Mouse (Mus musculus): ENCODE results near the gene Spindoc. TPM values are rescaled to one million over a fixed set of nuclear protein-coding genes. Genes with fewer than 3 reads are reported as not detected.

The Spindoc gene
- polyA plus RNA-seq, 1 experiment from 2014 or later = 35.5 TPM

DNA sequence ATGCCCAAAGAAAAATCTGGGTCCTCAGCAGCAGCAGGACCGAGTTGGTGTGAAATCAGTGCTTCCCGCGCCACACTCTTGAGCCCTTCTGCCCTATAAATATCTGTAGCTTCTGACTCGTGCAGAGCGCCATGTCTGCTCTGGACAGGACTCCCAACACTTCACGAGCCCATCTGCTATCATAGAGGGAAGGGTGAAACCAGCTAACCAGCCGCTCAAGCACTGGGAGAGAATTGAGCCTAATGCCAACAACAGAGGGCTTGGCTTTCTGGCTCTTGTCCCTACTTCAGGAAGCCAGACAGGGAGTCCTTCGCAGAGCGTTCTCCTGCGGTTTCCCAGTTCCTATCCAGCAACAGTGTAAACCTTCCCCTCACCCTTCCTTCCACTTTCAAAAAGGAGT, 71.5 kb downstream of the Spindoc start:
- Histone ChIP-seq H3K4me3 (0 out of 2 replicates have a peak overlapping the region, but pooled peaks have one; percentile 13), H3K9me3 (no peaks in the 10 kb centered on the region), H3K4me1 (peaks cover 67% of the 10 kb centered on the region), H3K27me3 (ENCODE audit: insufficient read depth, poor library complexity, severe bottlenecking) (no peaks in the 10 kb centered on the region), H3K36me3 (no peaks in the 10 kb centered on the region), H3K27ac (peak overlapping the region; percentile 87)
- DNase-seq (ENCODE audit: low spot score) = no peak
- 13% methylated on average over 10 of the region's 10 CpGs for WGBS

DNA sequence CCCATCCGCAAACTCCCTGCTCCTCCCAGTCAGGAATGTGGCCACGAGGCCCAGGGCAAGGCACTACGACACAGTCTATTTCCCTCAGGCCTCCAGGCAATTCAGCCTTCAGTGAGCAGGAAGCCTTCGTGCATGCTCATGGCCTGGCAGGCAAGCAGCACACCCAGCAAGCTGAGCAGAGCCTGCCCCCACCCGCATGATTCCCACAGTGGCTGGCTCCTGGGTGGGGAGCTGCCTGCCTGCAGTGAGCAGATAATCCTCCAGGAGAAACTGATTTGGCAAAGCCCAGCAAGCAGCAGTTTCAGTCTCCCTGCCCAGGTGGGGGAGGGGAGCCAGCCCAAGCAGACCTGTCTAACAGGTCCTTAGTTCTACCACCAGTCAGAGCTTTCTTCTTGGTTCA, 72.1 kb downstream of the Spindoc start:
- Histone ChIP-seq H3K27ac (peak overlapping the region; percentile 87), H3K9me3 (no peaks in the 10 kb centered on the region), H3K4me1 (peaks cover 73% of the 10 kb centered on the region), H3K27me3 (ENCODE audit: insufficient read depth, poor library complexity, severe bottlenecking) (no peaks in the 10 kb centered on the region), H3K36me3 (no peaks in the 10 kb centered on the region), H3K4me3 (peak overlapping the region; percentile 18)
- peak; percentile 89 for DNase-seq (ENCODE audit: low spot score)
- whole genome bisulfite sequencing = 5% methylated on average over 5 of the region's 5 CpGs

DNA sequence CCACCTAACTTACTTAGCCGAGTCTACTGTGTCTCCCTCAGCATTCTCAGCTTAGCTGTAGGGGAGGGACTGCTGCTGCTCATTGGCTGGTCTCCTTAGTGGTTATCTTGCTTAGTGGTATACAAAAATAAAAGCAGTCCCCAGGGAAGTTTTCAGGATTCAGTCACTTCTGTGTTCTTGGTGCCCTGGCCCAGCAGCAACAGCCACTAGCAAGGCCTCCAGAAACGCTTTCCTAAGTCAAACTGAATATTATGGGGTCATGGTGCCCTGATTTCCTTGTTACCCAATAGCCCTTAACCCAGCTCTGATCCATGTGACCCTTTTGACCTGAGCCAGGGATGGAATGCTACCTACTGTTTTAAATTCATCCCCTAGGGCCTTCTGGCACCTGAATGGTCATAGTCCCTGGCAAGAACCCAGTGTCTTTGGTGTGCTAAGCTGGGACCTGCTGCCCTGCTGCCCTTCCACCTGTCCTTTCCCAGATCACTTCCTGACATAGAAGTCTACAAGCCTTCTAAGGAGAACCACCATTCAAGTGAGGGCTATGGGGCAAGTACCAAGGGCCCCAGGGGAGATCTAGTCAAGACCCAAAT, 73.0 kb downstream of the Spindoc start:
- 42% methylated on average over 2 of the region's 2 CpGs for WGBS
- DNase-seq (ENCODE audit: low spot score) = no peak
- H3K36me3 ChIP-seq = no peaks in the 10 kb centered on the region
- no peaks in the 10 kb centered on the region for H3K9me3 ChIP-seq
- peak overlapping the region; percentile 87 for H3K27ac ChIP-seq
- H3K4me1 ChIP-seq = peaks cover 76% of the 10 kb centered on the region
- H3K27me3 ChIP-seq (ENCODE audit: insufficient read depth, poor library complexity, severe bottlenecking) = no peaks in the 10 kb centered on the region
- H3K4me3 ChIP-seq = peak overlapping the region; percentile 18; the same call in 1 of the 2 replicates

DNA sequence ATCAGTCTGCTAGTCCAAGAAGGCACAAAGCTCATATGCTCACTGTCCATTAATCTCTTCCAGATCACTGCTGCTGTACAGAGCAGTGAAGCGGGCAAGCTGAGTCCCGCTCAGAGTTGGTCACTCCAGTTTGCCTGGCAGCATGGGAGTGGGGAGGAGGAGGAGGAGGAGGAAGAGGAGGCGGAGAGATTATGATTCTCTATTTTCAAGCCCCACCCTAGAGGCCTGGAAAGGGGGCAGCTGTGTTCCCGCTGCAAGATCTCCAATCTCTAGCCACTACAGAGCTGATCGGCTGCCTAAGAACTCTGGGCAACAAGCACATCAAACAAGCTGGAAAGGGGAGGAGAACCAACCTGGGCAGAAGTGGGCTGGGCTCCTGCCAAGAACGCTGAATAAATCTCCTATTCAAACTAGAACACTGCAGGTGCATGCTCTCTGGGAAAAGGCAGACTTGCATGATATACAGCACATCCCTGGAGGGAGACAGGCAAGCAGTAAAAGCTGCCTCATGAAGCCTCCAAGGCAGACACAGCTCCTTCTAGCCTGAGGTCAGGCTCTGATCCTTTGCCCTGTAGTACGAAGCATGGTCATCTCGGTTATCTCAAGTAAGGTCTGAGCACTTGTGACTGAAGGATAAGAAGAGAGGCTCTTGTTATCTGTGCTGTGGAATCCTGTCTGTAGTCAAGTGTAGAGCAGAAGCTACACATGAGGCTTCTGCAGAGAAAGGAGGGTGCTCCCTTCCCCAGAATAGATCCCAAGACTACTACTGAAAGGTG, 74.6 kb downstream of the Spindoc start:
- Histone ChIP-seq H3K4me3 (peak overlapping the region; percentile 24), H3K4me1 (peaks cover 70% of the 10 kb centered on the region), H3K36me3 (no peaks in the 10 kb centered on the region), H3K27ac (peak overlapping the region; percentile 62), H3K9me3 (no peaks in the 10 kb centered on the region), H3K27me3 (ENCODE audit: insufficient read depth, poor library complexity, severe bottlenecking) (no peaks in the 10 kb centered on the region)
- 34% methylated on average over 8 of the region's 8 CpGs for WGBS
- no peak for DNase-seq (ENCODE audit: low spot score)

DNA sequence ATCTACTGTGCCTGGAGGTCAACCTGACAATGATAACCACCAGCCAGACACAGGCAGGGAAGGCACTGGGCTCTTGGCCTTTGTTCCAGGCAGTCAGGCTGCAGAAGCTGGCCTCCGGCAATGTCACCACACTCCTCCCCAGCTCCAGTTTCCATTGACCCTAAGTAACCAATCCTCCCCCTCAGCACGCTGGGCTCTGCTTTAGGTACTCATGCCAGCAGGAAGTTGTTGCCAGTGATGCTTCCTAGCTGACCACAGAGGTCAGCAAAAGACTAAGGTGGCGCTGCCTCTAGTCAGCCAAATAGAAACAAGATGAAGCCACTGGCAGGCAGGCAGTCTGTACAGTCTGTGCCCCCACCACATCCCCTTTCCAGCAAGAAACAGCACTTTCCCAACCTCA, 75.8 kb downstream of the Spindoc start:
- Histone ChIP-seq H3K4me1 (peaks cover 67% of the 10 kb centered on the region), H3K9me3 (no peaks in the 10 kb centered on the region), H3K27me3 (ENCODE audit: insufficient read depth, poor library complexity, severe bottlenecking) (no peaks in the 10 kb centered on the region), H3K36me3 (no peaks in the 10 kb centered on the region), H3K27ac (peak overlapping the region; percentile 70), H3K4me3 (no peak overlapping the region)
- 55% methylated on average over 3 of the region's 3 CpGs for WGBS
- DNase-seq (ENCODE audit: low spot score) = no peak

DNA sequence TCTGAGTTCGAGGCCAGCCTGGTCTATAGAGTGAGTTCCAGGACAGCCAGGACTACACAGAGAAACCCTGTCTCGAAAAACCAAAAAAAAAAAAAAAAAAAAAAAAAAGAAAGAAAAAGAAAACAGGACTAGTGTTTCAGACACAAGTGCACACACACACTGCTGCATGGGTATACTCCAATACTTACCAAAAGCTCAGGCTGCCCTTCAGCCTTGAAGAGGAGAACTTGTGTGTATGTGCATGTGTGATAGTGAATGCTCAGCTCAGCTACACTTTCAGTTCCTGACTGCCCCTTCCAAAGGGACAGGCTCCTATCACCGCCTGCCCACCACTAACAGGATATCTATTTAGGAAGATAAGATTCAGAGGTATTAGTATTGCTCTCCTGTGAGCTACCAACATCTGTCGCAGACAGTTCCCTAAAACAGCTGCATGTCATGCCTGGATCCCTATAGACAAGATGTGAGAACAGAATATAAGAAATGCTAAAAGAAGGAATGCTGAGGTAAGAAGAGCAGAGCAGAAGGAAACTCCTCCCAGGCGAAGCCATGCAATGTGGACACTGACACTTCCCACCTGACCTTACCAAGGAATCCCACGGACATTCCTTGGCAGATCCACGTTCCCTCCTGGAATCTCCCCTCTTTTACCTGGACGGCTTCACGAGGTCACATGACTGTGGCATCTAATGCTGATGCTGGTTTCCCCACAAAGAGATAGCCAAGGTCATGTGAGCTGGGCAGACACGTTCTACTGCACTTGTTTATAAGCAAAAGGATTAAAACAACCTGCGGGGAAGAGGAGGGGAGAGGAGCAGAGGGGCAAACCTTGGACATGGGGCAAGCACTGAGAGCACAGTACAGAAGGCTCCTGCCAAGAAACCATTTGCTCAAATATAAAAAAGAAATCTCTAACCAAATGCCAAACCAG, 77.1 kb downstream of the Spindoc start:
- no peak overlapping the region for H3K27ac ChIP-seq
- no peak overlapping the region for H3K4me3 ChIP-seq
- H3K9me3 ChIP-seq = no peaks in the 10 kb centered on the region
- WGBS = 45% methylated on average over 10 of the region's 11 CpGs
- H3K36me3 ChIP-seq = no peaks in the 10 kb centered on the region
- peaks cover 58% of the 10 kb centered on the region for H3K4me1 ChIP-seq
- H3K27me3 ChIP-seq (ENCODE audit: insufficient read depth, poor library complexity, severe bottlenecking) = no peaks in the 10 kb centered on the region
- DNase-seq (ENCODE audit: low spot score) = no peak

DNA sequence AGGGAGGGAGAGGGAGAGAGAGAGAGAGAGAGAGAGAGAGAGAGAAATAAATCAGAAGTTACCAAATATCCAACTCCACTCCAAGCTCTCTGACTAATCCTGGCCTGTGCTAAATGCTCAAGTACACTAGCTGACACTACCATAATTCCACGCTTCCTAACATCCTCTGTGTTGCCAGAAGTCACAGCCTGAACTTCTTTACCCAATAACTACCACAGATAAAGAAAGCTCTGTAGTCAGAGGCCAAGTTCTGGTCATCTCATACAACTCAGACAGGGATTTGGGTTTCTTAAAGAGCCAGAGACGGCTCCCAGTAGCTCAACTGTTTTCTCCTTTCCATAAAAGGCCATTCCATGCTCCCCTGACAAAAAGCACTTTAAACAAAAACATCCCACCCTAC, 78.0 kb downstream of the Spindoc start:
- Histone ChIP-seq H3K27me3 (ENCODE audit: insufficient read depth, poor library complexity, severe bottlenecking) (no peaks in the 10 kb centered on the region), H3K9me3 (no peaks in the 10 kb centered on the region), H3K36me3 (0 out of 2 replicates have a peak, but pooled peaks cover 4% of the 10 kb centered on the region), H3K27ac (no peak overlapping the region), H3K4me1 (peaks cover 49% of the 10 kb centered on the region), H3K4me3 (no peak overlapping the region)
- no peak for DNase-seq (ENCODE audit: low spot score)
- 66% methylated on average over 2 of the region's 2 CpGs for WGBS

Small RNAs within 50 kb of the gene (microRNA-seq; reads per million reads assigned to microRNA genes)
- gene Mir6991 = 1.0 reads per million

Other genes with a start within 250 kb of the Spindoc start
- gene Otub1, start 176.7 kb downstream of the Spindoc start, polyA plus RNA-seq (2016; fragmentation: Nextera tagmentation; extraction: Ambion mirVana) = 198 and 212 TPM in 2 replicates
- gene Cox8a, start 165.4 kb downstream of the Spindoc start, polyA plus RNA-seq (2016; fragmentation: Nextera tagmentation; extraction: Ambion mirVana) = 1,294 and 1,907 TPM in 2 replicates
- gene Naa40, start 141.8 kb downstream of the Spindoc start, polyA plus RNA-seq (2016; fragmentation: Nextera tagmentation; extraction: Ambion mirVana) = 67.6 and 72.8 TPM in 2 replicates
- 18.5 and 27.1 TPM in 2 replicates for gene Rcor2, start 115.7 kb downstream of the Spindoc start, polyA plus RNA-seq (2016; fragmentation: Nextera tagmentation; extraction: Ambion mirVana)
- gene Mark2, start 41.1 kb downstream of the Spindoc start, polyA plus RNA-seq (2016; fragmentation: Nextera tagmentation; extraction: Ambion mirVana) = 37.4 and 50.6 TPM in 2 replicates
- gene 2700081O15Rik, start 34.6 kb upstream of the Spindoc start, polyA plus RNA-seq (2016; fragmentation: Nextera tagmentation; extraction: Ambion mirVana) = 3.1 and 5.1 TPM in 2 replicates
- 132 and 143 TPM in 2 replicates for gene Rtn3, start 100.3 kb upstream of the Spindoc start, polyA plus RNA-seq (2016; fragmentation: Nextera tagmentation; extraction: Ambion mirVana)
- gene Atl3, start 111.0 kb upstream of the Spindoc start, polyA plus RNA-seq (2016; fragmentation: Nextera tagmentation; extraction: Ambion mirVana) = 7.7 and 8.4 TPM in 2 replicates
- gene Pla2g16, start 174.5 kb upstream of the Spindoc start, polyA plus RNA-seq (2016; fragmentation: Nextera tagmentation; extraction: Ambion mirVana) = 15.9 and 30.8 TPM in 2 replicates
- gene Lgals12, start 224.2 kb upstream of the Spindoc start, polyA plus RNA-seq (2016; fragmentation: Nextera tagmentation; extraction: Ambion mirVana) = 0.06 TPM in 1 of 2 replicates, not detected in the other
- not detected in 2 replicates for gene Hrasls5, start 229.5 kb upstream of the Spindoc start, polyA plus RNA-seq (2016; fragmentation: Nextera tagmentation; extraction: Ambion mirVana)

Data from heart, embryonic 10.5 days (tissue).